Mouse (Mus musculus): ENCODE results near the gene Gm36864. TPM values are rescaled to one million over a fixed set of nuclear protein-coding genes. Genes with fewer than 3 reads are reported as not detected.
"Not testable (repeated sequence)": the region's sequence is repeated elsewhere in the genome, so short reads cannot be mapped to it uniquely, and the experiment has no call there.

Gm36864 gene
- polyA plus RNA-seq (2015; fragmentation: Nextera tagmentation; extraction: Ambion mirVana), result not detected in 2 replicates

DNA sequence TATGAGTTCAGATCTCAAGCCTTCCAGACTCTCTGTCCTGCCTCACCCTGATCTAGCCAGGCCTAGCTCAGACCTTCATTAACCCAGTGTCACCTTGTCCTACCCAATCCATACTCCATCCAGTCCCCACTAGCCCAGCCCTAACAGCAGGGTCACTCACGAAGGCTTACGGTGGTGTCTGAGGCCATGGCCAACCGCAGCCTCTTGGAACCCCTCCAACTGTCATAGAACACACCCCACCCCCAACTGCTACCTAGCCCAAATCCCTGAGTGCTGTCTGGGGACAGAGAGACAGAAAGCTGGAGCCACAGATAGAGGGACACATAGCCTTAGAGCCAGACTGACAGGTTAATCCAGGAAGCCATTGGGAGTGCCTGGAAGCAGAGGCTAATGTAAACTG lies at the start of gene Gm36864:
Gene Gm36864 (plus strand): TSS at position 269 of the 400 bp plus-strand sequence.
- Histone ChIP-seq H3K36me3 (replicated peaks) (no peaks in the 10 kb centered on the region), H3K9me3 (no peaks in the 10 kb centered on the region), H3K27ac (no peak within 1 kb of the TSS), H3K4me3 (no peak within 1 kb of the TSS), H3K27me3 (replicated peaks) (no peaks in the 10 kb centered on the region), H3K4me1 (no peaks in the 10 kb centered on the region), H3K9ac (no peak within 1 kb of the TSS), H3K4me2 (no peak within 1 kb of the TSS)
- 66% methylated on average over 3 of the region's 3 CpGs for WGBS
- ATAC-seq (replicated peaks), result no peak

DNA sequence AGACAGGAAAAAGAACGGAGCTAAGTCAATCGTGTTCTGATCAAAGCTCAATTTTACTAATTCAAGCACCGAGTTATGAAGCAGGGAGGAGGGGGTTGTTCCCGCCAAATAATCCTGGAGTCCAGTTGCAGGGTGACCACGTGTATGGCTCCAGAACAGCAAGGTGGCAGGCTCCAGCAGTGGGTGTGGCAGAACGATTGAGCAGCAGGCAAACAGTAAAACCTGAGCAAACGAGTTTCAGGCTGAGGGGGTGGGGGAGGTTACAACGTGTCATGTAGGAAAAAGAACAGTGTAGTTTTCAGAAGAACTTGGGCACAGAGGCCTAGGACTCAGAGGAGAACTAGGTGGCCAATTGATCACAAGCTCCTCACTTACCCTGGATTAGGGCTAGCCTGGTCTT lies 49.5 kb upstream of the Gm36864 start:
- not testable (repeated sequence) for H3K27me3 ChIP-seq (replicated peaks); H3K4me2 ChIP-seq; H3K4me3 ChIP-seq; H3K36me3 ChIP-seq (replicated peaks); H3K9ac ChIP-seq; H3K4me1 ChIP-seq; ATAC-seq (replicated peaks); H3K9me3 ChIP-seq; H3K27ac ChIP-seq
- 76% methylated on average over 8 of the region's 8 CpGs for WGBS

DNA sequence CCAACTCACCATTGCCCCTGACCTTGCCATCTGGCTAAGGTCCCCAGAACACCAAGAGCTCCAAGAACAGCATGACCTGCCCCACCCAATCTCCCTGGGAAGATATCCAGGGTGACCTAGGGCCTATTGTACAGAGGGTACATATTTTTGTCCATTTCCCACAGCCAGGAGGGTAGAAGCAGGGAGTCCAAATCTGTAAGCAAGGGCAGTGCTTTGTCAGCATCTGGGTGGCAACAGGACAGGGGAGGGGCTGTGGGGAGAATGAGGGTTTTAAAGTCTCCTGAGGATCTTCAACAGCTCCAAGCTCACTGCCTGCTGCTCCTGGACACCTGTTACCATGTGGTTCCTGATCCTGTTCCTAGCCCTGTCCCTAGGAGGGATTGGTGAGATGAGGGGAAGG lies 48.0 kb upstream of the Gm36864 start, which contains the start of gene Klk1b24:
Gene Klk1b24 (plus strand): TSS at position 301 of the 400 bp plus-strand sequence.
- not testable (repeated sequence) for H3K36me3 ChIP-seq (replicated peaks); ATAC-seq (replicated peaks); H3K27me3 ChIP-seq (replicated peaks)

DNA sequence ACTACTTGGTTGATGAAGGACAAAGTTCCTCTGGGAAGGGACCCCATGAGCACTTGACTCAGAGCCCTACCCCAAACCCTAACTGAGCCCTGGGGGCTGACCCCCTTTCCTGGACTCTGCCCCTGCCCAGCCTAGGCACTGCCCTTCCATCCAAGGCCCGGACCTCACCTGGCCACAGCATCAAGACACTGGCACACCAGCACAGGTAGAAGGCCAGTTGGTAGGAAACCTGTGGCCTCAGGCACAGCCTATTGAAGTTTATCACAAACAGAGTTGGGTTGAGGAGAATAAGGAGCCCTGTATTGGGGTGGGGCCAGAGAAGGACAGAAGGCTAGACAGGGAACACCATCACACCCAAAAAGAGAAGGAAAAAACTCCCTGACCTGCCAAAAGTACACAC lies 42.5 kb upstream of the Gm36864 start:
- H3K9me3 ChIP-seq; H3K9ac ChIP-seq; ATAC-seq (replicated peaks); H3K4me3 ChIP-seq; H3K4me1 ChIP-seq; H3K27ac ChIP-seq; H3K4me2 ChIP-seq; H3K36me3 ChIP-seq (replicated peaks); H3K27me3 ChIP-seq (replicated peaks): not testable (repeated sequence)
- 93% methylated on average over 1 of the region's 1 CpGs for WGBS

More for the DNA sequence above, 48.0 kb upstream of the Gm36864 start, which contains the start of gene Klk1b24:
- H3K4me3 ChIP-seq, H3K9ac ChIP-seq, H3K4me1 ChIP-seq, H3K4me2 ChIP-seq, H3K9me3 ChIP-seq, H3K27ac ChIP-seq: not testable (repeated sequence)

DNA sequence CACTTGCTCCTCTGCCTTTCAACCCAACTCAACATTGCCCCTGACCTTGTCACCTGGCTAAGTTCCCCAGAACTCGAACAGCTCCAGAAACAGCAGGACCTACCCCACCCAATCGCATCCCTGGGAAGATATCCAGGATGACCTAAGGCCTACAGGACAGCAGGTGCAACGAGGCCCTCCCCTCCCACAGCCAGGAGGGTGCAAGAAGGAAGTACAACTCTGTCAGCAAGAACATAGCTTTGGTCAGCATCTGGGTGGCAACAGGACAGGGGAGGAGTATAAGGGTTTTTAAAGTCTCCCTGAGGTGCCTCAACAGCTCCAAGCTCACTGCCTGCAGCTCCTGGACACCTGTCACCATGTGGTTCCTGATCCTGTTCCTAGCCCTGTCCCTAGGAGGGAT lies 38.1 kb upstream of the Gm36864 start, which contains the start of gene Klk1b3:
Gene Klk1b3 (plus strand): TSS at position 301 of the 400 bp plus-strand sequence.
- Histone ChIP-seq H3K27me3 (replicated peaks) (no peaks in the 10 kb centered on the region), H3K36me3 (replicated peaks) (no peaks in the 10 kb centered on the region), H3K27ac (no peak within 1 kb of the TSS), H3K9ac (no peak within 1 kb of the TSS), H3K4me1 (no peaks in the 10 kb centered on the region), H3K4me3 (no peak within 1 kb of the TSS), H3K4me2 (no peak within 1 kb of the TSS), H3K9me3 (no peaks in the 10 kb centered on the region)
- ATAC-seq (replicated peaks), result no peak
- 67% methylated on average over 3 of the region's 3 CpGs for WGBS

DNA sequence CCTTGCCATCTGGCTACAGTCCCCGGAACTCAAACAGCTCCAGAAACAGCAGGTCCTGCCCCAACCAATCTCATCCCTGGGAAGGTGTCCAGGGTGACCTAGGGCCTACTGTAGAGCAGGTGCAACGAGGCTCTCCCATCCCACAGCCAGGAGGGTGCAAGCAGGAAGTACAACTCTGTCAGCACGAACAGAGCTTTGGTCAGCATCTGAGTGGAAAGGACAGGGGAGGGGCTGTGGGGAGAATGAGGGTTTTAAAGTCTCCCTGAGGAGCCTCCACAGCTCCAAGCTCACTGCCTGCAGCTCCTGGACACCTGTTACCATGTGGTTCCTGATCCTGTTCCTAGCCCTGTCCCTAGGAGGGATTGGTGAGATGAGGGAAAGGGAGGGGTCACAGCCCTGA lies 28.8 kb upstream of the Gm36864 start, which contains the start of gene Klk1b4:
Gene Klk1b4 (plus strand): TSS at position 301 of the 400 bp plus-strand sequence.
- H3K36me3 ChIP-seq (replicated peaks); H3K9me3 ChIP-seq; H3K4me3 ChIP-seq; H3K9ac ChIP-seq; H3K27ac ChIP-seq; ATAC-seq (replicated peaks); H3K4me2 ChIP-seq; H3K4me1 ChIP-seq; H3K27me3 ChIP-seq (replicated peaks): not testable (repeated sequence)
- WGBS, result 57% methylated on average over 3 of the region's 3 CpGs

DNA sequence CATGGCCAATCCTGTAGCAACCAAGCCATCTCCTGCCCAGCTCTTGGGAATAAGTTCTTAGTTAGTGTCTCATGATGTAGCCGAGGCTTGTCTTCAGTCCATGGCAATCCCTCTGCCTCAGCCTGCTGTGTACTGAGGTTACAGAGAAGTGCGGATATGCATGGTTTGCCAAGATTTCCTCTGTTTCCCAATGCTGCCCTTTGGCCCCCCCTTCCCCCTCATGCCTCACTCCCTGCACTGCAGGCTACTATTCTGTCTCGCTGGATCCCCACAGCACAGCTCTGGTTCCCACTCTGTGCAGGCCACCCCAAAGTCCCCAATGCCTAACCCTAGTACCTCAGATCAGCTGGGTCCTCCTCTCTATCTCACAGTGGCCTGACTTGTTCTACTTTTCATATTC lies 27.7 kb upstream of the Gm36864 start:
- no peak overlapping the region for H3K4me2 ChIP-seq
- no peaks in the 10 kb centered on the region for H3K4me1 ChIP-seq
- no peak overlapping the region for H3K4me3 ChIP-seq
- no peaks in the 10 kb centered on the region for H3K9me3 ChIP-seq
- H3K9ac ChIP-seq, result no peak overlapping the region
- H3K27me3 ChIP-seq (replicated peaks), result no peaks in the 10 kb centered on the region
- no peak for ATAC-seq (replicated peaks)
- H3K36me3 ChIP-seq (replicated peaks), result no peaks in the 10 kb centered on the region
- 87% methylated on average over 3 of the region's 3 CpGs for WGBS
- H3K27ac ChIP-seq, result no peak overlapping the region

DNA sequence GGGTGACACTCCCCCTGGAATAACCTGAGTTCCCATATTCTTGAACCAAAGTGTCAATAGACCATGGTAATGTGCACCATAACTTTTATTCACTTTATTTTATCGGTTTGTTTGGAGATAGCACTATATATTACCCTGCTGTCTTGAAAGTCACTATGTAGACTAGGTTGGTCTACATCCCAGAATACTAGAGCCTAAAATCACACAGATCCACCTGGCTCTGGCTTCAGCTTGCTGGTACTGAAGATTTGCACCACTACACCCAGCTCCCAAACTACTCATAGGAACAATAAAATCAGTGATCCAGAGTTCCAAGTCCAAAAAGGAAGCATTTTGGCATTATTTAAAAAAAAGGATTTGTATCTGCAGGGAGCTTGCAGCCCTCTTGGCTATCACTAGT lies 20.3 kb upstream of the Gm36864 start, which contains the start of gene Klk1b5:
Gene Klk1b5 (plus strand): TSS at position 301 of the 400 bp plus-strand sequence.
- no peaks in the 10 kb centered on the region for H3K36me3 ChIP-seq (replicated peaks)
- no peaks in the 10 kb centered on the region for H3K27me3 ChIP-seq (replicated peaks)
- H3K27ac ChIP-seq, result no peak within 1 kb of the TSS
- H3K4me3 ChIP-seq, result no peak within 1 kb of the TSS
- no peak within 1 kb of the TSS for H3K9ac ChIP-seq
- 98% methylated on average over 1 of the region's 1 CpGs for WGBS
- H3K4me1 ChIP-seq, result no peaks in the 10 kb centered on the region
- no peak for ATAC-seq (replicated peaks)
- no peaks in the 10 kb centered on the region for H3K9me3 ChIP-seq
- H3K4me2 ChIP-seq, result no peak within 1 kb of the TSS

DNA sequence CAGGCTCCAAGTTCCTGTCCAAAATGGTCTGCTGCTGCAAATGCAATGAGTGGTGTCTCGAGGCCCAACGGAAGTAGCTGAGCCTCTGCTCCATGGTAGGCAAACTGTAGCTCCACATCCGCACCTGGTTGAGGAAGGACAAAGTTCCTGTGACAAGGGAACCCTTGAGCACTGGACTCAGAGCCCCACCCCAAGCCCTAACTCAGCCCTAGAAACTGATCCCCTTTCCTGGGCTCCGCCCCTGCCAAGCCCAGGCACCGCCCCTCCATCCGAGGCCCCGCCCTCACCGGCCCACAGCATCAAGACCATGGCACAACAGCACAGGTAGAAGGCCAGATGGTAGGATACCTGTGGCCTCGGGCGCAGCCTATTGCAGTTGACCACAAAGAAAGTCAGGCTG lies 14.4 kb upstream of the Gm36864 start:
- H3K27me3 ChIP-seq (replicated peaks); H3K9ac ChIP-seq; H3K27ac ChIP-seq; H3K4me3 ChIP-seq; H3K36me3 ChIP-seq (replicated peaks); H3K4me1 ChIP-seq; H3K9me3 ChIP-seq; H3K4me2 ChIP-seq; ATAC-seq (replicated peaks): not testable (repeated sequence)
- 86% methylated on average over 10 of the region's 10 CpGs for WGBS

DNA sequence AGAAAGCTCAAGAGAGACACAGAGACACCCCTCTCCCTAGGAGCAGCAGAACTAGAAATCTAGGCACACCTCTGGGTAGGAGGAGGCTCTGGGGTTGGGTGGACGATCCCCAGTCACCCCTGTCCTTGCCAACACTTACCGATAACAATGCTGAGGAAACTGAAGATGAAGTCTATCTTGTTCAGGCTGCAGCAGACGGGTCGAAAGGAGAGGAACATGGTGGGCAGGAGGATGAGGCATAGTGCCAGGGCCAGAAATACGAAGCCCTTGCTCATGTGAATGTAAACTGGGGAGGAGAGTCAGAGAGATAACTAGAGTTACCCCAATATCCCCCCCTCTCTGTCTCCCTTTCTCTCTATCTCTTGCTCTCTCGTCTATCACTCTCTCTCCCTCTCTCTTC lies 13.6 kb upstream of the Gm36864 start:
- H3K27me3 ChIP-seq (replicated peaks); H3K4me3 ChIP-seq; H3K36me3 ChIP-seq (replicated peaks); H3K4me2 ChIP-seq; ATAC-seq (replicated peaks); H3K9ac ChIP-seq; H3K4me1 ChIP-seq; H3K9me3 ChIP-seq; H3K27ac ChIP-seq: not testable (repeated sequence)
- 78% methylated on average over 6 of the region's 6 CpGs for WGBS

DNA sequence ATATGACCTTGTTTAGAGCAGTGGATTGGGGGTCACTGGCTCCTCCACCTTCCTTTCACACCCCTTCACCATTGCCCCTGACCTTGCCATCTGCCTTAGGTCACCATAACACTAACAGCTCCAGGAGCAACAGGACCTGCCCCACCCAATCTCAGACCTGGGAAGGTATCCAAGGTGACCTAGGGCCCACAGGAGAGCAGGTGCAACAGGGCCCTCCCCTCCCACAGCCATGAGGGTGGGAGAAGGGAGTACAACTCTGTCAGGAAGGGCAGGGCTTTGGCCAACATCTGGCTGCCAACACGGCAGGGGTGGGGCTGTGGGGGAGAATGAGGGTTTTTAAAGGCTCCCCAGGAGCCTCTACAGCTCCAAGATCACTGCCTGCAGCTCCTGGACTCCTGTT lies 10.9 kb upstream of the Gm36864 start, which contains the start of gene Klk1:
Gene Klk1 (plus strand): TSS at position 285 of the 400 bp plus-strand sequence.
- 64% methylated on average over 1 of the region's 1 CpGs for WGBS
- no peak within 1 kb of the TSS for H3K4me3 ChIP-seq
- H3K27ac ChIP-seq, result no peak within 1 kb of the TSS
- H3K4me1 ChIP-seq, result no peaks in the 10 kb centered on the region
- no peak for ATAC-seq (replicated peaks)
- no peaks in the 10 kb centered on the region for H3K27me3 ChIP-seq (replicated peaks)
- no peak within 1 kb of the TSS for H3K9ac ChIP-seq
- no peak within 1 kb of the TSS for H3K4me2 ChIP-seq
- no peaks in the 10 kb centered on the region for H3K36me3 ChIP-seq (replicated peaks)
- no peaks in the 10 kb centered on the region for H3K9me3 ChIP-seq

DNA sequence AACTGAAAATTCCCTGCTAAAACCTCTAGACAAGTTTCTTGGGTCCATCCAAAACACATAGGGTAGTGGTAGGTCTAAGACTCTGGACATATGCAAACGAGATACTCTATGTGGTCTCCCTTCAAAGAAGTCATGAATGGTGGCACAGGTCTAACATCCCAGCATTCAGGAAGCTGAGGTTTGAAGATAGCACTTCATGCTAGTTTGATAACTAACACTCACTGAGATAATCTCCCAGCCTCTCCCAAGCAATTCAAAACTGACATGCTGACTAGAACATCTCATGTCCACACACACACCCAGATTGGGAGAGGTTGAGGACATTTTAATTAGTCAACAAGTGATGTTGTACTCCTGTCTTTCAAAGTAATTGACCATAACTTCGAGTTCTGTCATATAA lies 3.9 kb downstream of the Gm36864 start:
- no peaks in the 10 kb centered on the region for H3K4me1 ChIP-seq
- no peaks in the 10 kb centered on the region for H3K36me3 ChIP-seq (replicated peaks)
- H3K4me2 ChIP-seq, result no peak overlapping the region
- H3K4me3 ChIP-seq, result no peak overlapping the region
- no peaks in the 10 kb centered on the region for H3K9me3 ChIP-seq
- H3K27me3 ChIP-seq (replicated peaks), result no peaks in the 10 kb centered on the region
- 62% methylated on average over 2 of the region's 2 CpGs for WGBS
- H3K9ac ChIP-seq, result no peak overlapping the region
- no peak overlapping the region for H3K27ac ChIP-seq
- no peak for ATAC-seq (replicated peaks)

DNA sequence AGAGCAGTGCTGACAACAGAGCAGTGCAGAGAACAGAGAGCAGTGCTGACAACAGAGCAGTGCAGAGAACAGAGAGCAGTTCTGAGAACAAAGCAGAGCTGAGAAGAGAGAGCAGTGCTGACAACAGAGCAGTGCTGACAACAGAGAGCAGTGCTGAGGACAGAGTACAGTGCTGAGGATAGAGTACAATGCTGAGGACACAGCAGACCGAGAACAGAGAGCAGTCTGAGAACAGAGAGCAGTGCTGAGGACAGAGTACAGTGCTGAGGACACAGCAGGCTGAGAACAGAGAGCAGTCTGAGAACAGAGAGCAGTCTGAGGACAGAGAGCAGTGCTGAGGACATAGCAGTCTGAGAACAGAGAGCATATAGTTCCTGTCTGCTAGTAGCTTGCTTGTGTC lies 4.7 kb downstream of the Gm36864 start:
- no peak overlapping the region for H3K4me2 ChIP-seq
- no peak overlapping the region for H3K27ac ChIP-seq
- H3K36me3 ChIP-seq (replicated peaks), result no peaks in the 10 kb centered on the region
- peaks cover 6% of the 10 kb centered on the region for H3K4me1 ChIP-seq
- ATAC-seq (replicated peaks), result no peak
- H3K9me3 ChIP-seq, result no peaks in the 10 kb centered on the region
- no peak overlapping the region for H3K4me3 ChIP-seq
- H3K27me3 ChIP-seq (replicated peaks), result no peaks in the 10 kb centered on the region
- no peak overlapping the region for H3K9ac ChIP-seq
- 60% methylated on average over 1 of the region's 1 CpGs for WGBS
